Mouse (Mus musculus) left cerebral cortex, adult 11 months (tissue): Measurements from ENCODE around the gene Nle1.

Experiments used
- DNase-seq: peaks from one replicate; pipeline ENCODE4 v3.0.0; 2022; ENCODE audit warnings: low spot score

Nle1 gene

GRCm38 (mm10) chr11:82914711-82915352 is 6.6 kb upstream of the Nle1 start:
- peak; percentile 11 for DNase-seq

- no peak for DNase-seq
These were observed 2.6 kb upstream of the Nle1 start for GRCm38 (mm10) chr11:82910679-82911389.

GRCm38 (mm10) chr11:82910250-82910649 is 2.0 kb upstream of the Nle1 start, which contains the start of gene Unc45b:
Gene Unc45b (plus strand): TSS chr11:82910550.
- DNase-seq: no peak

- DNase-seq: no peak
These were observed 388 bp upstream of the Nle1 start for GRCm38 (mm10) chr11:82908608-82908989.

GRCm38 (mm10) chr11:82905816-82906215 is 2.4 kb downstream of the Nle1 start:
- DNase-seq: no peak

GRCm38 (mm10) chr11:82904952-82905351 is 3.3 kb downstream of the Nle1 start:
- DNase-seq: no peak

- DNase-seq: no peak
These were observed 6.5 kb downstream of the Nle1 start for GRCm38 (mm10) chr11:82901606-82902310.

GRCm38 (mm10) chr11:82899720-82900119 is 8.5 kb downstream of the Nle1 start:
- no peak for DNase-seq

- DNase-seq: no peak
These were observed 10.7 kb downstream of the Nle1 start for GRCm38 (mm10) chr11:82897478-82897877.

- no peak for DNase-seq
These were observed 16.3 kb downstream of the Nle1 start, which contains the start of gene Fndc8 for GRCm38 (mm10) chr11:82891936-82892335. Gene Fndc8 (plus strand): TSS chr11:82892124.

GRCm38 (mm10) chr11:82890342-82890762 is 17.9 kb downstream of the Nle1 start, which contains the start of gene Rad51d:
Gene Rad51d (minus strand): TSS chr11:82890614.
- DNase-seq: peak; percentile 87

GRCm38 (mm10) chr11:82889524-82890341 is 18.5 kb downstream of the Nle1 start:
- DNase-seq: no peak

- DNase-seq: no peak
These were observed 19.7 kb downstream of the Nle1 start for GRCm38 (mm10) chr11:82888491-82888946.

- no peak for DNase-seq
These were observed 21.7 kb downstream of the Nle1 start for GRCm38 (mm10) chr11:82886559-82886958.

- no peak for DNase-seq
These were observed 25.0 kb downstream of the Nle1 start for GRCm38 (mm10) chr11:82883180-82883579.

GRCm38 (mm10) chr11:82877726-82878344 is 30.4 kb downstream of the Nle1 start:
- DNase-seq: no peak

GRCm38 (mm10) chr11:82875631-82876030 is 32.6 kb downstream of the Nle1 start:
- DNase-seq: no peak

- DNase-seq: no peak
These were observed 33.3 kb downstream of the Nle1 start for GRCm38 (mm10) chr11:82874924-82875323.

GRCm38 (mm10) chr11:82871031-82871446 is 37.2 kb downstream of the Nle1 start, which contains the start of gene Rffl:
Gene Rffl (minus strand): TSS chr11:82871210.
- peak; percentile 89 for DNase-seq

- DNase-seq: no peak
These were observed 37.8 kb downstream of the Nle1 start for GRCm38 (mm10) chr11:82870173-82871030.
